Mouse (Mus musculus) urinary bladder, postnatal 10 days (tissue): Measurements from ENCODE around the gene Gm20388.

Experiments
- DNase-seq: peaks from one replicate; pipeline ENCODE4 v3.0.0; 2022; ENCODE audit warnings: low spot score

Gm20388 gene

DNA sequence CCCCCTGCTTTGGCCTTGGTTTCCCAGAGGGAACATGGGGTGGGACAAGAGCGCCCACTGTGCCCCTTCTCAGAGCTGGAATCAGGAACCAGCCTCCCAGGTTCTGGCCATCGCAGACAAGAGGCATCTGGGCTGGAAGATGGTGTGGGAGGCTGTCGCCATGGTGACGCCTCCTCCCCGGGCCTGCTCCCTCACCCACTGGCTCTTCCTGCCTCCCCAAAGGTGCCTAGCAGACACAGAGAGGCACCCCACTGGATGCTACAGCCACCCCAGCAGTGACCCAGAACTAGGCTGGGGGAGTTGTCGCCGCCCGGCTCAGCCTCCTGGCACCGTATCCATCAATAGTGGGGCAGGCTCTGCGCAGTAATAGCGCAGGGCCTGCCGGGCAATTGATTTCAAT, 530.1 kb downstream of the Gm20388 start:
- no peak for DNase-seq

DNA sequence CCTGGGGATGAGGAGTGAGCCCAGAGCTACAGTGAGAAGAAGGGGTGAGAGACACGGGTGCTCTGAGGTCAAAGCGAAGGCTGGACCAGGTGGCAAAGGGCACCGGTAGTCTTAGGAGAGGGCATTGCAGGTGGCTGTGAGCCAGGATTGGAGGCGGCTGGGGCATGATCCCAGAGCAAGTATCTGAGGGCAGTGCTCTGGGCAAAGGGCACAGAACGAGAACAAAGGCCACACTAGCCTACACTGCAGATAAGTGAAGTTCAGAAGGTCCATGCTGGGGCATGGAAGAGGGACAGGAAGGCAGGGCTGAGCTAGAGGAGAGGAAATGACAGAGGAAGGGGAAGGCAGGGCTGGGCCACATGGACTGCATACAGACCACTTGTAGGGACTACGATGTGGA, 531.0 kb downstream of the Gm20388 start:
- no peak for DNase-seq

GRCm38 (mm10) chr8:120442306-120443003, 531.8 kb downstream of the Gm20388 start:
- DNase-seq, result no peak

- DNase-seq, result no peak
Observed at GRCm38 (mm10) chr8:120445249-120445648, 534.6 kb downstream of the Gm20388 start.

- no peak for DNase-seq
Observed at GRCm38 (mm10) chr8:120448131-120448530, 537.5 kb downstream of the Gm20388 start.

GRCm38 (mm10) chr8:120449139-120449538, 538.5 kb downstream of the Gm20388 start:
- DNase-seq, result no peak

DNA sequence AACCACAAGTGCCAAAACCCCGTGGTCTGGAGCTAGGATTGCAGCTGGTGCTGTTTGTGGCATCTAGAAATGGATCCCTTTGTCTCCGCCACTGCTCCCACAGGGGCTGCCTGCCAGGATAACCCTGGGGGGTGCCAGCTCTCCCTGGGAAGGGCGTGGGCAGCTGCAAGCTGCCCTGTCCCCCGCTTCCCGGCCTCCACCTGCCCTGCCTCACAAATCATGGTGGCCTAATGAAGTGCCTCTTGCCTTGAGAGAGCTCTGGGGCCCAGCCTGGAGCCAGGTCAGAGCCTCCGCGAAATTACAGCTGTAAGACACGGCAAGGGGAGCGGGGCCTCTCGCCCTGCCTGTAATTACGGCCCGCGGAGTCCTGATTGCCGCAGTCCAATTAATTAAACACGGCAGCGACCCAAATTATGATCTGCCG, 539.0 kb downstream of the Gm20388 start:
- no peak for DNase-seq

GRCm38 (mm10) chr8:120452111-120452510, 541.5 kb downstream of the Gm20388 start:
- no peak for DNase-seq

- no peak for DNase-seq
Observed at GRCm38 (mm10) chr8:120454404-120454803, 543.8 kb downstream of the Gm20388 start.

GRCm38 (mm10) chr8:120460375-120460774, 549.7 kb downstream of the Gm20388 start:
- DNase-seq, result no peak

- no peak for DNase-seq
Observed at GRCm38 (mm10) chr8:120462119-120462551, 551.5 kb downstream of the Gm20388 start.

GRCm38 (mm10) chr8:120462611-120463010, 552.0 kb downstream of the Gm20388 start:
- DNase-seq, result no peak

DNA sequence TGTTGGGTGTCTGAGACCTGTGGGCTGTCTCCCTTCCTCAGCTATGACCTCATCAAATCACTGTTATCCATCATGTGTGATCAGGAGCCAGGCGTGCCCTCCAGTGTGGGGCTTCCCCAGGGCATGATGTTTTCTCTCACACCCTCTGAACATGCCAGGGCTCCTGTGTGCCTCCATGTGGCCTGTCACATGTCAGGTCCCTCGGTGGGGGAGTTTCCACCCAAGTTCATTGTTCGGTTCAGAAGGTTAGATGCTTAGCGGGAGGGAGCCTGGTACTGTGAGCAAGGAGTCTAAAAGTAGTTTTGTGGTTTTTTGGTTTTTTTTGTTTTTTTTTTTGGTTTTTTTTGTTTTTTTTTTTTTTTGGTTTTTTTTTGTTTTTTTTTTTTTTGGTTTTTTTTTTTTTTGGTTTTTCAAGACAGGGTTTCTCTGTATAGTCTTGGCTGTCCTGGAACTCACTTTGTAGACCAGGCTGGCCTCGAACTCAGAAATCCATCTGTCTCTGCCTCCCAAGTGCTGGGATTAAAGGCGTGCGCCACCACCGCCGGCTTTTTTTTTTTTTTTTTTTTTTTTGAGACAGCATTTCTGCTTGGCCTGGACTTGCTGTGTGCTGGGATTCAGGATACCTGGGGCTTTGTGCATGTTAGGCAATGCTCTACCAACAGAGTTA, 553.4 kb downstream of the Gm20388 start:
- no peak for DNase-seq

- DNase-seq, result no peak
Observed at GRCm38 (mm10) chr8:120464585-120464937, 553.9 kb downstream of the Gm20388 start.

DNA sequence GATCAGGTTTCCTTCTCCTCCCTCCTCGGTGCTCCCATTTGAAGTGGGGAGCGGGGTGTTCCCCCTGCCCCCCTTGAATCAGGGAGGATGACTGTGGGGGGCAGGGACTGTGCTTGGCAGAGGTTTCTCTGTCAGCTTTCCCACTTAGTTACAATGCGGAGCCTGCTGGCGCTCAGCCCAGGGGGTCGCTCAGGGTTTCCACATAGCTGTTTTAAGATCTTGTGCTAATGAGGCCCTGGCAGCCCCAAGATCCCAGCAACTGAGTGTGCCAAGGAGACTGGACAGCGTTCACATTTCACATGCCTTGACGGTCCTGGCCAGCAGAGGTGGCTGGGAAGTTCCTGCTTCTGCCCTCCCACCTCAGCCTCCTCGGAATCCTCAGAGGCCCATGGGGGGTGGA, 555.1 kb downstream of the Gm20388 start:
- no peak for DNase-seq

- DNase-seq, result no peak
Observed at GRCm38 (mm10) chr8:120466266-120466665, 555.6 kb downstream of the Gm20388 start.

- no peak for DNase-seq
Observed at GRCm38 (mm10) chr8:120467598-120467997, 557.0 kb downstream of the Gm20388 start.

DNA sequence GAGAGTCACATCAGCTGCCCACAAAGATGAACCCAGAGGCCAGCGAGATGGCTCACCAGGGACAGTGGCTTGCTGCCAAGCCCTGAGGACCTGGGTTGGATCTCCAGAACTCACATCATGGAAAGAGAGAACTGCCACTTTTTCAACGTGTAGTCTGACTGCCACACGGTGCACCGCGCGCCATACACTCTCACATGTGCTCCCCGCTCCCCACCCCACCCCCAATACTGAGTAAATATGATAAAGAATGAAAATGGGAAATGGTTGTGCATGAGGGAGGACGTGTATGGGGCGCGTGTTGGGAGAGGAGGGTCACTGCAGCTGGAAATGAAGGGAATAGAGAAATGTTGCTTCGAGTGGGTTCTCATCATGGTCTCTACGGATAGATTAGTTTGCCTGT, 559.5 kb downstream of the Gm20388 start:
- DNase-seq, result no peak

DNA sequence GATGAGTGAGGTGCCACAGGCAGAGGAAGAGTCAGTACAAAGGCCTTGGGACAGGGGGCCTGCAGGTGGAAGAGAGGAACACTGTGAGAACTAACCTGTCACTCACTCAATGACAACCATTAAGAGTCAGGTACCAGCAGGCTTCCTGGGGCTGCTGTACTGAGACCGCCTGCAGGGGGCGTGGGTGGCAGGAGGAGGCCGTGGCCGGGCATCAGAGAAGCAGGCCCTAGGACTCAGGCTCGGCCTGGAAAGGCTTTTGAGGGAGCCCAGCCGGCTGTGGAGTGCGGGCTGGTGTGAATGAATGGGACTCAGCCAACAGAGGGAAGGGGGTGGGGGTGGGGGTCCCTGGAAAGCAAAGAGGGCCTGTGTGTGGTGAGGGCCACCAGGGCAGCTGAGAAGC, 560.5 kb downstream of the Gm20388 start:
- no peak for DNase-seq

GRCm38 (mm10) chr8:120471752-120472151, 561.1 kb downstream of the Gm20388 start:
- no peak for DNase-seq

DNA sequence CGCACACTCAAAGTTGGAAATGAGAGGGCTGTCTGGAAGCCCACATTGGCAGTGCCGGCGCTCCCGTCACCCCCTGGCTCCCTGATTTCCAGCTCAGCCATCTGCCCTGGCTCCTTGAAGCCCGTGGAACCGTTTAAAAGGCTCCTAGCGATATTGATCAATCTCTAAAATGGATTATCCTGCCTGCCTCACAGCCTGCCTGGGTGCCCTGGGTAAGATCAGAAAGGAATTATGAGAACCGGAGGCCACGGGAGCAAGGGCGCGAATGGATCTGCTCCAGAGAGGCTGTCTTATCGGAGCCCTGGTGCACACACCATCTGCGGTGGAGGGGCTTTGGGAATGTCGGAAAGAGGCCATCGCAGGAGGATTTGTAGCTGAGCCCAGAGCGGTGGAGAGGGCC, 561.6 kb downstream of the Gm20388 start:
- no peak for DNase-seq

DNA sequence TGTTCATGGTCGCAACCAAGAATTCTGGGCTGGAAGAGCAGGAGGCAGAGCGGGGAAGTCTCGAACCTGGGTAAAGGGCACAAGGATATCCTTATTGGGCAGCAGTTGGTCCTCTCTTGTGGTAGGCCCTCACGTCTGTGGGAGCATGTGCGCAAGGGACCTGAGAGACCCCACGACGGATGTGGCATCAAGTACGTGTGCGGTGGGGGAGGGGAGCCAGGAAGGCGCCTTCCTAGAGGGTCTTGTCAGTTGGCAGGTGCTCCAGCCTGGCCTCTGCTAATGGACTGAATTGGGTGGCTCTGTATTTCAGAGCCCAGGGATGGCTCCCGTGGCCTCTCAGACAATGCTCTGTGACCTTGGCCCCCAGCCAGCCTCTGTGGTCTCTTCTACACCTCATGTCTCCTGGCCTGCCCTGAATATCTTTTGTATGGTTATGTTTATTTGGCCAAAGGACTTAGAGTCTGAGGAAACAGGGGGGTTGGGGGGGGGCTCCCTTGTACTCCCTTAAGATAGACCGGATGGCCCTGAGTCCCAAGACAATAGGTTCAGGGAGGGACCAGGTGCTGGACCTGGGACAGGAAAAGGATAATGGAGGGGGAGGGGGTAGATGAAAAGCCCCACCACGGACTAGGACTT, 563.2 kb downstream of the Gm20388 start:
- no peak for DNase-seq

- DNase-seq, result no peak
Observed at GRCm38 (mm10) chr8:120474496-120475235, 564.0 kb downstream of the Gm20388 start.
